Mouse (Mus musculus) ZHBTc4 (cell line): Measurements from ENCODE around the gene Rgl2.

Source experiments
- DNase-seq: peaks from one replicate; pipeline ENCODE4 v3.0.0-alpha.2; 2011; ENCODE audit warnings: low read depth, low spot score

The Rgl2 gene

DNA sequence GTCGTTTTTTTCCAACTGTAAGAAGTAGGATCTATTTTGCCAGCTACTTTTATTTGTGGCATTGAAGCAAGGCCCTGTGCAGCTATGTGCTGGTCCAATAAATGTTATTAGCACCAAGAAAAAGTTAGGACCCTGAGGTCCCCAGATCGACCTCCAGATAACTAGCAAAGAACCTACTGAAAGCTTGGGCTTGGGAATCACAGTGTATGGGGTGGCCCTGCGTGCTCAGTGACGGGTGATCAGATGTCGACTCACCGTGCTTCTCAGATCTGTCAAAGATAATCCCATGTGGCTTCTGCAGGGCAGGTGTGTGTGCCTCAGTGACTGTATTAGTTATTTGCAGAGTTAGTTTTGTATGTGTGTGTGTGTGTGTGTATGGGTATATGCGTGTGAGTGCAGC lies 8.0 kb upstream of the Rgl2 start:
- no peak for DNase-seq

DNA sequence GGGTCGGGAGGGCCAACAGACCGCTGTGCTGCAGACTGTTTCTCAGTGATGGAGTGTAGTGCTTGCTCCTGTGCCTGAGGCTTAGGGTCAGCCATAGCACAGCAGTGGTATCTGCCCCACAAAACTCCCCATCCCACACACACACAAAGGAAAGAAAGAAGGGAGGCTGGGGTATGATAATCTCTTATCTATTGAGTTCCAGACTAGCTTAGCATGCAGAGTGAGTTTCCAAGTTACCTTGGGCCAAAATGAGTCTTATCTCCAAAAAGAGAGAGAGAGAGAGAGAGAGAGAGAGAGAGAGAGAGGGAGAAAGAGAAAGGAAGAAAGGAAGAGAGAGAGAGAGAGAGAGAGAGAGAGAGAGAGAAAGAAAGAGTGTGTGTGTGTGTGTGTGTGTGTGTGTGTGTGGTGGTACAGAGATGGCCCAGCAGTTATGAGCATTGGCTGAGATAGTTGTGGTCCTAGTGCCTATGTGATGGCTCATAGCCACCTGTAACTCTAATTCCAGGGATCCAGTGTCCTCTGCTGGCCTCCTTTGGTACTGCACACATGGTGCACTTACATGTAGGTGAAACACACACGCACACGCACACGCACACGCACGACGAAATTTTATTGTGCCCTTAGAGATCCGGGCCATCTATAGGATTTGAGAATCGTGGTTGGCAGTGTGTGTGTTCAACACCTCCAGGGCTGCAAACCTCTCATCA lies 4.6 kb upstream of the Rgl2 start:
- DNase-seq = peak; percentile 83

DNA sequence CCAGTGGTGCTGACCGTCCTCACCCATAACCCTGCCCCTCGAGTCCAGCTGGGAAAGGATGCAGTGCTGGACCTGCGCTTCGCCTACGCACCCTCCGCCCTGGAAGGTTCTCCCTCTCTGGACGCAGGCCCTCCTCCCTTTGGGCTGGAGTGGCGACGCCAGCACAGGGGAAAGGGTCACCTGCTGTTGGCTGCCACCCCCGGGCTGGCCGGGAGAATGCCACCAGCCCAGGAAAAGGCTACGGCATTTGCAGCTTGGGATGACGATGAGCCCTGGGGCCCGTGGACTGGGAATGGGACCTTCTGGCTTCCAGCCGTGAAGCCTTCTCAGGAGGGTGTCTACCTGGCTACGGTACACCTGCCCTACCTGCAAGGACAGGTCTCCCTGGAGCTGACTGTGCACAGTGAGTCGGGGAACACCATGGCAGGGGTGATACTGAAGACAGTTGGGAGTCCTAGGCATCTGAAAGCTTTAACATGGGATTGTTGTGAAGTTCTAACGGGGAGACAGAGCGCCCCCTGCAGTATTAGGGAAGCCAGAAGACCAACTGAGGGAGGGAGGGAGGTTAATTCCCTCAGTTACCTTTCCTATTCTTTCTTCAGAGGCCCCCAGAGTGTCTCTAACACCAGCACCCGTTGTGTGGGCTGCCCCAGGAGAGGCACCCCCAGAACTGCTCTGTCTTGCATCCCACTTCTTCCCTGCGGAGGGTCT lies 3.8 kb upstream of the Rgl2 start:
- DNase-seq = peak; percentile 70

DNA sequence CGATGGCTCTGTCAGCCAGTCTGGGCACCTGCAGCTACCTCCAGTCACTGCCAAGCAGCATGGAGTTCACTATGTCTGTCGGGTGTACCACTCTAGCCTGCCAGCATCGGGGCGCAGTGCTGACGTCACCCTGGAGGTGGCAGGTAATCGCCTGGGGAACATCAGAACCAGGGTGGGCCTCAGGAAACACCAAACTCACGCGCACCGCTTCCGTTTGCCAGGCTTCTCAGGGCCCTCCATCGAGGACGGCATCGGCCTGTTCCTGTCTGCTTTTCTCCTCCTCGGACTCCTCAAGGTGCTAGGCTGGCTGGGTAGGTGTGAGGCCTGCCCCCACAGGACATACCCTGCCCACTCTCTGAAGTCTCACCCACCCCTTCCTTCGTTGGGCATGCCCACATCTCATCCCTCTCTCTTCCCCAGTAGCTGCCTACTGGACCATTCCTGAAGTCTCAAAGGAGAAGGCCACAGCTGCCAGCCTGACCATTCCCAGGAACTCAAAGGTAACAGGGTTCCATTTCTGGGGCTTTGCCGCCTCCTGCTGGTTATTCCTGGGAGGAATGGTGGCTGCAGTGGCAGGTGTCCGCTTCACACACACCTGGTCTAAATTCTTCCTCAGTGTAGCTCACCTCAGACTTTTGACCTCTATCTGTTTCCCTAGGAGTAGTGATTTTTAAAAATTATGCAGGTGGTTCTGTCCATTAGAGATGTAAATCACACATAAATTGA lies 3.0 kb upstream of the Rgl2 start:
- DNase-seq = peak; percentile 73

DNA sequence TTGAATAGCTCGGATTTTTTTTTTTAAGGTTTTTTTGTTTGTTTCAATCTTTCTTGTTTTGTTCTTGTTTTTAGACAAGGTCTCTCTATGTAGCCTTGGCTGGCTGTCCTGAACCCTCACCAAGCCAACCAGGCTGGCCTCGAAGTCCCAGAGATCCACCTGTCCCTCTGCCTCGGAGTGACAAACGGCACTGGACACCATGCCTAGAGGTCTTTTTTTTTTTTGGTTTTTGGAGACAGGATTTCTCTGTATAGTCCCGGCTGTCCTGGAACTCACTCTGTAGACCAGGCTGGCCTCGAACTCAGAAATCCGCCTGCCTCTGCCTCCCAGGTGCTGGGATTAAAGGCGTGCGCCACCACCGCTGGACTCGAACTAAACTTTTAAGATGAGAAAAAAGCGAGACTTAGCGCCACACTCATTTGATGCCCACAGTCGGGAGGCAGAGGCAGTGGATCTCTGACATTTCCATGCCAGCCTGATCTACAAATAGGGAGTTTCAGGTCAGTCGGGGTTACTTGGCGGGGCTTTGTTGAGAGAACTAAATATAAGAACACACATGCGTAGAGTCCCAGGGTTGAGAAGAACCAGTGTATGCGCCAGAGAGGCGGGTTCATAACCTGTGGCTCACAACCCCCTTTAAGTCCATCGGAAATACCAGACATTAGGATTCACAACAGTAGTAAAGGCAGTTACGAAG lies 944 bp upstream of the Rgl2 start:
- no peak for DNase-seq

DNA sequence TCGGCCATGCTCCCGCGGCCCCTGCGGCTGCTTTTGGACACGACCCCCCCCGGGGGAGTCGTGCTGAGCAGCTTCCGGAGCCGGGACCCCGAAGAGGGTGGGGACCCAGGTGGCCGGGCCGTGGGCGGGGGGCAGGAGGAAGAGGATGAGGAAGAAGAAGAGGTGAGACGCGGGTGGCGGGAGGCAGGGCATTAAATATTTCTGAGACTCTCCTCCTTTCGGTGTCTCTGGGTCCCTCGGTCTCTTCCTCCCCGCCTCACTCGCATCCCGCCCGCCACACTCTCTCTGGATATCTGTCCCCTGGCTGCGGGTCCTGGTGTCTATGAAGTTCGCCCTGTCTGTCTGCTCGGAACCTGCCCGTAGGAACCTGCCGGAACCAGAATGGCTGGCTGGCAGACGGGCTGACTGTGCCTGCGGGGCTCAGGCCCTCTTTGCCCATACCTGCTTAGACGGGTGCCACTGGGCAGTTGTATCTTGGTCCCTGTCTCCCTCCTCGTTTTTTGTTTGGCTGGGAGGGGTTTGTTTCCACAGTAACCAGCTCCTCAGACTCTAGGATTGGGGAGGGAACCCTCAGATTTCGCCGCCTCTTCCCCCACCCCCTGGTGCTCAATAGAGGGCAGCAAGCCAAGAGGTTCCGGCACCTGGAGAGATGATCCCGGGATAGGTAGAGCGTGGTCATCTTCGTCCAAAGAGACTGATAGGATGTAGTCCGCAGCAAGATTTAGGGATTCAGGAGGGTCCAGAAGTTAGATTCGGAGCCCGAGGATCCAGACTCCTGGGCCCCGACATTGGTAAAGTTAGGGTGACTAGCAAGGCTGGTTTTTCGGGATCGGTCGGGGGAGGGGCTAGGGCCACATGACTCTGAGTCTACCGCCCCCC lies 1.2 kb downstream of the Rgl2 start:
- DNase-seq = peak; percentile 83

DNA sequence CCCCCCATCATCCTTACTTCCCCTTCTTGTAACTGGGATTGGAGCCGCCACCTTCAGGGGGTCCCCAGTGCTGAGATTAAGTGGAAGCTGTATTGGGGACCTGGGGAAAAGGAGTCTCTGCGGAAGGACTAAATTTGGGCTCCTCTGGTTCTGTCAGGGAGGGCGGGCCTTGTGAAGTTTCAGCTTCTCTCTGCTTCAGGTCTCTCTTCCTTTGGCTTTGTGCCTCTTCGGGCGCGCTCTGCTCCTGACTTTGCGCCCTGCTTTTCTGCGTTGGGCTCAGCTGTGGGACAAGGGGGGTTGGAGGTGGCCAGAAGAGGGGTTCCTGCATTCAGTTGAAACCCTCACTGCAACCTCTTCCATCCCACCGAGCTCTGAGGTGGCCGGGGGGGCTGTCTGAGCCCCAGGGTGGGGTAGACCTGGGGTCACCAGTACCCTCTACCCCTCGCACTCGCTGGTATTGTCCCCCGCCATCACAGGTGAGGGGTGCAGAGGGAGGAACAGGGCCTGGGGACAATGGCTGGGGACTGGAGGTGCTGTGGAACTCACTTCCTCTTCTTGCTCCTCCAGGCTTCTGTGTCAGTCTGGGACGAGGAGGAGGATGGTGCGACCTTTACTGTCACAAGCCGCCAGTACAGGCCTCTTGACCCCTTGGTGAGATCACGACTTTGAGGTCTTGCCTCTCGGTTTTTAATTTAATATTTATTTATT lies 2.0 kb downstream of the Rgl2 start:
- no peak for DNase-seq

DNA sequence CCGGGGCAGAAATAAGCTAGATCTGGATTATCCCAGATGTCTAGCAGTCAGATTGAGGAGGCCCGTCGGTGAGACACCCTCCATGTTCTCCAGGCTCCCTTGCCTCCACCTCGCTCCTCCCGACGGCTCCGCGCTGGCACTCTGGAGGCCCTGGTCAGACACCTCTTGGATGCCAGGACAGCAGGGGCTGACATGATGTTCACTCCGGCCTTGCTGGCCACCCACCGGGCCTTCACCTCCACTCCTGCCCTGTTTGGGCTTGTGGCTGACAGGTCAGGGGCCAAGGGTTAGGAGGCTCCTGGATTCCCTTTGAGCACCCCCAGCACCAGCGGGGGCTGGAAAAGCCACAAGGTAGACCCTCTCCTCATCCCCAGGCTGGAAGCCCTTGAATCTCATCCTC lies 2.6 kb downstream of the Rgl2 start:
- DNase-seq = no peak

DNA sequence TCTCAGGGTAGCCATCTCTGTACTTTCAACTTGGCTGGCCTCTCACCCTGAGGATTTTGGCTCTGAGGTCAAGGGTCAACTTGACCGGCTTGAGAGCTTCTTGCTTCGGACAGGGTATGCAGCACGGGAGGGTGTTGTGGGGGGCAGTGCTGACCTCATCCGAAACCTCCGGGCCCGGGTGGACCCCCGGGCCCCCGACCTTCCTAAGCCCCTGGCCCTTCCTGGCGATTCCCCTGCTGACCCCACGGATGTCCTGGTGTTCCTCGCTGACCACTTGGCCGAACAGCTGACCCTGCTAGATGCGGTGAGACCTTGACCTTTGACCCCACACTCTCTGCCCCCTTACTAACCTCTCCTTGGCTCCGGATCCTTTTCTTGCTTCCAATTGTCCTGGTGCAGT lies 3.1 kb downstream of the Rgl2 start:
- no peak for DNase-seq

DNA sequence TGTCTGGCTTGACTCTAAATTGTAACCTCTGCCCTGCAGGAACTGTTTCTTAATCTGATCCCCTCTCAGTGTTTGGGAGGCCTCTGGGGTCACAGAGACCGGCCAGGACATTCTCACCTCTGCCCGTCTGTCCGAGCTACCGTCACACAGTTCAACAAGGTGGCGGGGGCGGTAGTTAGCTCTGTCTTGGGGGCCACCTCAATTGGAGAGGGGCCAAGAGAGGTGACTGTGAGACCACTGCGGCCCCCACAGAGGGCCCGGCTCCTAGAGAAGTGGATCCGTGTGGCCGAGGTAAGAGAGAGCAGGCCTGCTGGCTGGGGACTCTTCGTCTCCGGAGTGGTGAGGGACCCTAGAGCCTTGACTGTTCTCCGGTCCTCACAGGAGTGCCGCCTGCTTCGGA lies 3.6 kb downstream of the Rgl2 start:
- DNase-seq = no peak

DNA sequence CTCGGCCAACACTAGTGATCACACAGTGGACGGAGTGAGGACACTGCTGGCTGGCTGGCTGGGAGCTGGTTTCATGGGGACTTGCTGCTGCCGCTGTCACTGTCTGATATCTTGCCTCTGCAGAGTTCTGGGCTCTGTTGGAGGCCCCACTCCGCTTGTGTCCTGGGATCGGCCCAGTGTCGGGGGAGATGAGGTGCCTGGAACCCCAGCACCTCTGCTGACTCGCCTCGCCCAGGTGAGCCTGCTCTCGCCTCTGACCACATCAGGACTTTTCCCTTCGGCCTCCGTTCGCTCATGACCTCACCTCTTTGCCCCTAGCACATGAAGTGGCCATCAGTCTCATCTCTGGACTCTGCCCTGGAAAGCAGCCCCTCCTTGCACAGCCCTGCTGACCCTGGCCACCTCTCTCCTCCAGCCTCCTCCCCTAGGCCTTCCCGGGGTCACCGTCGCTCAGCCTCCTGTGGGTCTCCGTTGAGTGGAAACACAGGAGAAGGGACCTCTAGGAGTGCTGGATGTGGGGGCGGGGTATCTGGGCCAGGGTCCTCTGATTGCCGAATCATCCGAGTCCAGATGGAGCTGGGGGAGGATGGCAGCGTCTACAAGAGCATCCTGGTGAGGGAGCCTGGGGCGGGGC lies 6.2 kb downstream of the Rgl2 start:
- DNase-seq = no peak

DNA sequence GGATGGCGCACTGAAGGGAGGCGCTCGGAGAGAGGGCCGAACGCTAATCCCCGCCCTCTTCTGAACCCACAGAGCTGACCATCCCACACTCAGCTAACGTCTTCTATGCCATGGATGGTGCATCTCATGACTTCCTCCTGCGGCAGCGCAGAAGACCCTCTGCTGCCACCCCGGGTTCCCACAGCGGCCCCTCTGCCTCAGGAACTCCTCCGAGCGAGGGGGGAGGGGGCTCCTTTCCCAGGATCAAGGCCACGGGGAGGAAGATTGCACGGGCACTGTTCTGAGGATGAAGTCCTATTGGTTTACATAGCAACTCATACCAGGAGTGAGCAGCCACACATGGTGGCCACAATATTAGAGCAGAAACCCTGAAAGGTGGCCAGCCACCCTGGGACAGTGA lies 7.7 kb downstream of the Rgl2 start:
- no peak for DNase-seq

DNA sequence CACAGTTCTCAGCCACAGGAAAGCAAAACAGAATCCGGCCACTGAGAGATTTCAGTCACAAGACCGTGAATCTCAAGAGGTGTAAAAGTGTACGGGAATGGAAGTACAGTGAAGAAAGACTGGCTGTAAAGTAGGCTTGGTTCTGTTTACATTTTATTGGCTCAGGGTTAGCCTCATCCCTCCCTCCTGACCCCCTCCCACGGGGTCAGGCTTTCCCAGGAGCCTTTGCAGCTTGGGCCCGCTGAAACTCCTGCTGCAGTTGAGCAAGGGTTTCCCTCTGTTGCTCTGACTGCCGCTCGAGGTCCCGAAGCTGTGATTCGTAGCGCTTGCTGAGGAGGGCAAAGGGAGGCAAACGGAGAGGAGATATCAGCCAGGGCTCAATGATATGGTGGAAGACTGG lies 9.4 kb downstream of the Rgl2 start:
- DNase-seq = peak; percentile 62

DNA sequence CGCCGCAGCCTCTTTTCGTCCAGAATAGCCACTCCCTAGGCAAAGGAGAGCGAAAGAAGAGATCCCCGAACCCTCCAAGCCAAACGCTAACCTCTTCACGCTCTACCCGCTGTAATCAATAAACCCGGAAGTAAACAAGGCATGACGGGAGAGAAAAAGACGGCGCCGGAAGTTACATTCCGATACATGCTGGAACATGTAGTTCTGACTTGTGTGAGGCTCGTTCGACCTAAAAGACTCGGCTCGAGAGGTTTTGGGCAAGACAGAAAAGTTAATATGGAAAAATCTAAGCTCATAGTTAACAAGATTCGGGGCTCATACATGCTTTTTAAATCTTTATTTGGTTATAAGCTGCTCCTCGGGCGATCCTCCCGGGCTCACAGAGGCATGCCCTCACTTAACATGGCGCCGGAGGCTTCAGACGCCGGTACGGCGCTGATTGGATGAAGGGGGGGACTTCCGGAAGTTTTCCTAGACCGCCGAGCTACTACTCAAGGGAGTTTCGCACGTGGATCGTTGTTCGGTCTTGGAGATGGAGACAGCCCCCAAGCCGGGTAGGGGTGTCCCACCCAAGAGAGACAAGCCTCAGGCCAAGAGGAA lies 11.0 kb downstream of the Rgl2 start, which contains the start of the genes Pfdn6 and Wdr46:
Pfdn6 (minus strand) TSS at position 138 of the 600 bp plus-strand sequence.
Wdr46 (plus strand) TSS at position 455 of the 600 bp plus-strand sequence.
- peak; percentile 95 for DNase-seq

DNA sequence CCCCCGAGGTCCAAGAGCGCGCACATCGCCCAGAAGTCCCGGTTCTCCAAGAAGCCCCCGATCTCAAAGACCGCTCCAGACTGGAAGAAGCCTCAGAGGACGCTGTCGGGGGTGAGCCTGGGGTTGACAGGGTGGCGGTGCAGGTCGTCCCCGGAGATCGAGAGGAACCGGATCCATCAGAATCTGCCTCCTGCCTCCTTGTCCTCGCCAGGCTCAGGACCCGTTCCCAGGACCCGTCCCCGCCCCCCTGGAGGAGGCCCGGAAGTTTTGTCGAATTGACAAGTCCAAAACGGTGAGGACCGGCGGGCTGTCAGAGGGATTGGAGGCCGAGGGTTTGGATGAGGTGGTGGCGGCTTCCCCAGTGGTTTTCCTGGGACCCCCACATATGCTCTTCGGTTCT lies 11.6 kb downstream of the Rgl2 start:
- DNase-seq = peak; percentile 51

DNA sequence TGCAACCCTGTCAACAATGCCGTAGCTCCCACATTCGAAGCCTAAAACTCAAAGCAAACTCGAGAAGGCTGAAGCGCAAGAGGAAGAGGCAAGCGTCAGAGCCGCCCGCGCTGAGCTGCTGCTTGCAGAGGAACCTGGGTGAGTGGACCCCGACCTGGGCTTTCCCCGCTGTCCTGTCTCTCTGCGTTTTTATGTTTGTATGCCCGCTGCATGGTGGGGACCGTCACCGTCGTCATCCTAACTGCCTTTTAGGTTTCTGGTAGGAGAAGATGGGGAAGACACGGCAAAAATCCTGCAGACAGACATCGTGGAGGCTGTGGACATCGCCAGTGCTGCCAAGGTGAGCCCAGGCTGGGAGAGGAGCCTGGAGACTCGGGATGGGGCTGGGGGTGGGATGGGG lies 12.0 kb downstream of the Rgl2 start:
- DNase-seq = no peak

DNA sequence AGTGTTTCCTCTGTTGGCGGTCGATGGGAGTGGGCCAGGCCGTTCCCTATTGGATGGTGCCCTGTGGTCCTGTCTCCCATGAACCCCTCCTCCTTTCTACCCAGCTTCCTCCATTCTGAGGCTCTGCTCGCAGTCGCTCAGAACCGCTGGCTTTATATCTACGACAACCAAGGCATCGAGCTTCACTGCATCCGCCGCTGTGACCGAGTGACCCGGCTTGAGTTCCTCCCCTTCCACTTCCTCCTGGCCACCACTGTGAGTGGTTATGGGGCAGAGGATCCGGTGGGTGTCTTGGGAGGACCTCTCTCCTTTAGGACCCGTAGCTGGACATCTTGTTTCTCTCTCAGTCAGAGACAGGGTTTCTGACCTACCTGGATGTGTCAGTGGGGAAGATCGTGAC lies 14.1 kb downstream of the Rgl2 start:
- DNase-seq = peak; percentile 17

DNA sequence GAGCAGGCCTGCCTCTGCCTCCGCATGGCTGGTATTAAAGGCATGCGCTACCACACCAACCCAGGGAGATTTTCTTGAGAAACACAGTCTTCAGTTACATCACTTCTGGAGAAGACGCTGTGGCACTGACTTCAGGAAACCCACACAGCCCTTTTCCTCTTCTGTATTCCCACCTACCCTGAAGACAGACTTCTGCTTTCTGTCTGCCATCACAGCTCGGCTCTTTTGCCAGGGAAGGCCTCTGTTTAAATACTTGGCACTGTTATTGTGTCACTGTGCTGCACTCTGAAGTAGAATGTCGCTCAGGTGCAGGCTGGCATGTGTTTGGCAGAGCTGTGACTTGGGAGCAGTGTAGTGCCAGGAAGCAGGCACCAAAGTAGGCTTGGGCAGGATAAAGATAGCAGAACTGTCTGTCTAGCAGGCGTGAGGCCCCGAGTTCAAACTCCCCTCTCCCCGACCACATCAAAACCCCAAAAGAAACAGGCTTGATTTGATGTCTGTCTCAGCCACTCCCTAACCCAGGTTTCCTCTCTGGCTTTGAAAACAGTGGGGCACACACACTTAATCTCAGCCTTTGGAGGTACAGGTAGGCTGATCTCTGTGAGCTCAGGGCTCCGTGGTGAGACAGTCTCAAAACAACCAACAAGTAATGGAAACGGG lies 18.2 kb downstream of the Rgl2 start:
- no peak for DNase-seq
